Mouse (Mus musculus): ENCODE measurements at regions not wholly inside any gene's neighbourhood (a gene's known extent, or its start where the extent isn't known, plus 50 kb on each side); places are given as distances from the start of the nearest gene placed in this dataset.

GRCm38 (mm10) chr9:52323226-52323625 is 154.9 kb upstream of the Zc3h12c start:
- DNase-seq (ENCODE audit: low read depth, low spot score) = no peak

- DNase-seq (ENCODE audit: low read depth, low spot score) = no peak
These were observed 133.1 kb upstream of the Zc3h12c start for GRCm38 (mm10) chr9:52301521-52301920.

DNA sequence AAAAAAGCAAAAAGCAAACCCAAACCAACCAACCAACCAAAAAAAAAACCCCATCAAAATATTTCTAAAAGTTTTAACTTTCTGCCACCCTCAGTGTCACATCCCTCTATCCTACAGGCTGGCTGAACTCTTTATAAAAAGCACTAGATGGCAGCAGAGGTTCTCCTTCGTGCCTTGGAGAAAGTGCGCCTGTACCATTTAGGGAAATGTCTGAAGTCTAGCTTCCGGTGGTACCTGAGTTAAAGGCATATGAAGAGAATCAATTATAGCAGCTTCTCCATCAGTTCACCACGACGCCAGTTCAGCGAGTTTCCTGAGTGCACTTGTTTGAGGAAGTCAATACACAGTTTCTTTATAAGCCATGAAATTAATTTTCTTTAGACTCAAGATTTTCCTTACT is 130.0 kb upstream of the Zc3h12c start:
- DNase-seq (ENCODE audit: low read depth, low spot score) = peak; percentile 41

DNA sequence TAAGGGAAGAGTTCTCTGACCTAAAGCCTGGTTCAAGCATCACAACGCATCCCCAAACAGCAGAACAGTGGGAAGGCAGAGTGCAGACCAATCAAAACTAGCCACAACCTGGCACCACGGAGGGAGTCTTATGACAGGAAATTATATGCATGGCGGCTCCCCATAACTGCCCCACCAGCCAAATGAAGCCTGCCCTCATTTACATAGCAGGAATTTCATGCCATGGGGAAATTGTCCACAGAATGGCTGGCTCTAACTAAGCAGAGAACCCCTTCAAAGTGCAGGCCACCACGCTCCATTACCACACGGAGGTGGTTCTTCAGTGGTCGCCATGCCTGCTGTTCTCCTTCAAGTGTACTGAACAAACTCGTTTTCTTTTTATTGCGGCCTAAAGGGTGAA is 126.3 kb upstream of the Zc3h12c start:
- no peak for DNase-seq (ENCODE audit: low read depth, low spot score)

DNA sequence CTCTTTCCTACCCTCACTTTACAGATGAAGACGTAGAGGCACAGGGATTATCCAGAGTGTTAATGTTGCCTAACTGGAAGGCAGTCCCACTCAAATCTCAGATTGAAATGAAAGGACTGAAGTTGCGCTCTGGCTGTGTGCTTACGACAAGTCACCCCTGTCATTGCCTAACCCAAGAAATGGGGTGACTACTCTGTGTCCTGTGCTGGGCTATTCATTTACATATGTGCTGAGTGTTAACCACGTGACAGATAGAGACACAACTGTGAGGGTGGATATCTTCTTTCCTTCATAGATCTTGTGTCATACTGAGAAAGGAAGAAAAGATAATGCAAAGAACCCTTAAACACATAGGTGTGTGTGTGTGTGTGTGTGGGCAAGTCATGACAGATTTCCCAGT is 120.7 kb upstream of the Zc3h12c start:
- no peak for DNase-seq (ENCODE audit: low read depth, low spot score)

DNA sequence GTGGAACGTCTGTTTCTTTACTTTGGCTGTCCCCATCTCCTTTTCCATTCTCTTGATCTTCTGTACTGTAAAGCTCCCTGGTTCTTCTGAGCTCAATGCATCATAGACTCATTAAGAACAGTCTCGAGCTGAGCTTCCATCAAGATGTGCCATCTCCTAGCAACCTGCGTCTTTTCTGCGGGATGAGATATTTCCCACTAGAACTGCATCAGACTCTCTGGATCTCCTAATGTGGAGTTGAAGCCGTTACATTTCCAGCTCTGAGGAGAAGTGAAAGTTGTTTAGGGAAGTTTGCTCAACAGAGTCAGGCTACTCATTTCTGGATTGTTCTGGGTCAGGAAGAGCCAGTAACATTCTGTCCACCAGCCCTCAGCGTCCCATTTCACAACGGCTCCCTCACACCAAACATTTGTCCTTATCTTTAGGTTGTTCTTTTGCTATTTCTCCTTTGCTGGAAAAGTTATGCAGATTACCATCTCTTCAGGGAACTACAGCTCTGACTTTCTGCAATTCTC is 119.4 kb upstream of the Zc3h12c start:
- no peak for DNase-seq (ENCODE audit: low read depth, low spot score)

GRCm38 (mm10) chr9:52287246-52287651 is 118.9 kb upstream of the Zc3h12c start:
- peak; percentile 51 for DNase-seq (ENCODE audit: low read depth, low spot score)

DNA sequence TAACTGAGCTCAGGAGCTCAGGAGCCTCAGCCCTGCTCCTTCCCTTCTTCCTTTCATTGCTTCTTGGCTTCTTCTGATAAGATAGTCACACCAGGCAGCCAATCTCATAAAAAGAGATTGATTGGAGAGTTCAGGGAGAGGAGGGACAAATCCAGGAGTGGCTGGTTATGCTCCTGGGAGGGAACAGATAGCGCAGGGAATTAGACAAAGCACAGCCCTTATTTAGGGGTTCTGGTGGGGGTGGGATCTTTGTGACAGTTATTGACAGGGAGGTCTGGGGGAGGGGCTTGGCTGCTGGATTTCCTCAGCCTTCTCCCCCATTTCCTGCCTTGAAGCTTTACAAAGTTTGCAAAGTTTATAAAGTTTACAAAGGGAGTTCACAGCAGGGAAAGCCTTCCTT is 117.7 kb upstream of the Zc3h12c start:
- DNase-seq (ENCODE audit: low read depth, low spot score) = no peak

DNA sequence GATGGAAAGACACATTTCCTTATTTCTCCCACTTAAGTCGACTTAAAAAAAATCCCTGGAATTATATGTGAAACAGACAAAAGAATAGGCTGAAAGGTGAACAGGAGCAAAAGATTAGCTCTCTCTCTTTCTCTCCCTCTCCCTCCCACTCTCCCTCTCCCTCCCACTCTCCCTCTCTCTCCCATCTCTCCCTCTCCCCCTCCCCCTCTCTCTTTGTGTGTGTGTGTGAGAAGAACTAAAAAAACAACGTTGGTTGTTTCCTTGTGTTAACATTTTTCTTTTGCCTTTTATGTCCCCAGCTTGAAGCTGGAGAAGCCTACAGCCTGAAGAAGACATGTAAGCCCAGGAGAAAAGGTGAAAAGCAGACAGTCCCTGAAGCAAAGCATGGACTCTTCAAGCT is 115.2 kb upstream of the Zc3h12c start:
- no peak for DNase-seq (ENCODE audit: low read depth, low spot score)

GRCm38 (mm10) chr9:52280995-52281394 is 112.6 kb upstream of the Zc3h12c start:
- DNase-seq (ENCODE audit: low read depth, low spot score) = no peak

DNA sequence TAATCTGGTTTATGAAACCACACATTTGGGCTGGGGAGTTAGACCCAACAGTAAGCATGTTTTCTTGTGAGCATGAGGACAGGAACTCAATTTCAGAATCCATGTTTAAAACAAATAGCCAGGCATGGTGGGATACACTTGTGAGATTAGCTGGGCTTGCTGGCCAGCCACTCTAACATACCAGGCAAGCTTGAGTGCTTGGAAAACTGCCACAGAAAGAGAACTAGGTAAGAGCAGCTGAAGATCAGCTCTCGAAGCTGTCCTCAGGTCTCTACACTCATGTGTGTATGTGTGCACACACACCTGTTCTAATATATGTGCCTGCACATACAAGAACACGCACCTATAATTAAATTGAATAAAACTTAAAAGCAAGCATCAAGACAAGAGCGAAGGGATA is 112.2 kb upstream of the Zc3h12c start:
- no peak for DNase-seq (ENCODE audit: low read depth, low spot score)

GRCm38 (mm10) chr9:52278701-52279023 is 110.3 kb upstream of the Zc3h12c start:
- DNase-seq (ENCODE audit: low read depth, low spot score) = no peak

DNA sequence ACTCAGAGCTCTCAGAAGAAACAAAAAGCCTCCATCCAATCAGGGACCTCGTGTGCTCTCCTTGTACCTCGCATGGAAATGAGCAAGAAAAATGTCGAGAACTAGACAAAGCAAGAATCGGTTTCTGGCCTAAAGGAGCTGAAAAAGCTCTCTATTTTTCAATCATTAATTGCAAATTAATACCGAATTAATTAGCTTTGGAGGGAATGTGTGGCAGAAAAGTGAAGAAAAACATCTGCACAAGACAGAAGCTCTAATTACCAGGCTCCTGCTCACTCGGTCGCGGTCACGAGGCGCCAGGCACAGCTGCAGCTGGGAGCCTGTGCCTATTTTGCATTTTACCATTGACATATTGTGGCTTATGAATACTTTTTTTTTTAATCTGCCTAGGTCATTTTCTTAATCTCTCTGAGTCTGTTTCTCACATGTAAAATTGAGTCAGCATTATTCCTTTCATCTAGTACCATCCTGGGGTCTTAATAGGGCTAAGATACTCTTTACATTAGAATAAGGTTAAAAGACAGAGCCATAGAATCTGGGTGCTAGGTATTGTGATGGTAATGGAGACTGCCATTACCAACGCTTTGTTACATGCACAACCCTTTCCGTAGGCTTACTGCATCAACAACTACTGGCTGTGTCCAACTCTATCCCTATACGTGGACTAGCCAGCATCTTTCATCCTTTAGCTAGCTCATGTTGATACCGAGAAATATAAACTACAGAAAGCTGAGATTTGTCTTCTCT is 109.8 kb upstream of the Zc3h12c start:
- no peak for DNase-seq (ENCODE audit: low read depth, low spot score)

GRCm38 (mm10) chr9:52273994-52274393 is 105.6 kb upstream of the Zc3h12c start:
- DNase-seq (ENCODE audit: low read depth, low spot score) = no peak

DNA sequence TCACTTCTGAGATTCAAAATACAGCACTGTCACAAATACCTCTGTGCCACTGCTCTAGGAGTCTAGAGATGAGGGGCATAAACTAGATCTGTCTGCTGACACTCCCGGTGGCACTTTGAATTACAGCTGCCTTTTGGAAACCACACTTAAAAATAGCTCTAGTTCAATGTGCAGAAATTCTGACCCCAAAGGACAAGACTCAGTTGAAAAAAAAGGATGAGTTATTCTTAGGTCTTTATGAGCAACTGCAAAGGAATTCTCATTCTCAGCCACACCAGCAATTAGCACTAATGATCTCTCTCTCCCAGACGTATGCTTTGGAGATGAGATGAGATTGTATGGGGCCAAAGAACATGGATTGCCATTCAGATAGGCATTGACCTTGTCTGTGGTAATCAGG is 104.3 kb upstream of the Zc3h12c start:
- DNase-seq (ENCODE audit: low read depth, low spot score) = no peak

GRCm38 (mm10) chr9:52271345-52272116 is 103.2 kb upstream of the Zc3h12c start:
- DNase-seq (ENCODE audit: low read depth, low spot score) = no peak

- no peak for DNase-seq (ENCODE audit: low read depth, low spot score)
These were observed 93.2 kb upstream of the Zc3h12c start for GRCm38 (mm10) chr9:52261538-52261937.

DNA sequence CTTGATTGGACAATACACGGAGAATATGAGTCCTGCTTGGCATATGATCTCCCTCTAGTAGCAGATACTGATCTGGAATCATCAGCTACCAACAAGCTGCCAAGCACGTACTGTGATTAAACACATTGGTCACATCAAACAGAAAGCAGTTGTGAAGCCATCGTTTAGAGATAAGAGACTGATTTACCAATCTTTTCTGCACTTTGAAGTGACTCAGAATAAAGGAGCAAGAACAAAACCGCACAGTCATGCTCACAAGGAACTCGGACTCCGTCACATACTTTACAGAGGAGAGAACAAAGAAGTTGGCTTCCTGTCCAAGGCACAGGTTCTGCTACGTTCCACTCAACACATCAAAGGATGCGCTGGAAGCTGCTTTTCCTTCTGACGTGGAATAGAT is 91.1 kb upstream of the Zc3h12c start:
- DNase-seq (ENCODE audit: low read depth, low spot score) = no peak

- DNase-seq (ENCODE audit: low read depth, low spot score) = no peak
These were observed 87.3 kb upstream of the Zc3h12c start for GRCm38 (mm10) chr9:52255692-52256091.

DNA sequence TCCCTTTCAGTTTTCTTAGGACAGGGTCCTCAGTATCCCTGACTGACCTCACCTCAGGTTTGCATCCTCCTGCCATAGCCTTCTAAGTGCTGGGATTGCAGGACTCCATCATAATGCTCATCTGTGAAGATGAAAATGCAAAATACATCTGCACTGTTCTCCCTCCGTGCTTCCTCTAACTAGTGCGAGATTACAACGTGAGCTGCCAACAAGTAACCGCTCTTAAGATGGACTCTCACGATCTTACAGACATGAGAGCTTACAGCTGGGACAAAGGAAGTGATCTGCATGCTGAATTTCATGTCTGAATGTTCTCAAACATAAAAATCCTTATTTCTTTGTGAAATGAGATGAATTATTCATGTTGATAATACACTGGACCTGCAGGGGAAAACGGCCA is 86.1 kb upstream of the Zc3h12c start:
- DNase-seq (ENCODE audit: low read depth, low spot score) = no peak

GRCm38 (mm10) chr9:52251455-52251854 is 83.1 kb upstream of the Zc3h12c start:
- no peak for DNase-seq (ENCODE audit: low read depth, low spot score)

DNA sequence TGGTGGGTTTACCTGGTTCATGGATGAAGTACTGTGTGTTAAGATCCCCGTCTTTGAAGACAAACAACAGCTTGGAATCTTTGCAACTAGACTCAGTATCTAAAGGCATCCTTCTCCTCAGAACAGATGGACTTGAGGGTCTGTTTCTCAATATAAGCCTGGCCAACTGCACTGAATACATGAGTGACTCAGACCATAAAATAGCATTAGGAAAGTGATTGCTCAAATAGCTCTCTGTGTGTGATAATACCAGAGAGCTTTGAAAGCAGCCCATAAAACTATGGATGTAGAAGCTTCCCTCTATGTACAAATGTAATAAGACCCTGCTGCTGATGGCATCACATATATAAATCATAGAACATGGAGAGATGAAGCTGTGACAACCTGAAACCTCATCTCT is 78.3 kb upstream of the Zc3h12c start:
- no peak for DNase-seq (ENCODE audit: low read depth, low spot score)

GRCm38 (mm10) chr9:52244081-52244480 is 75.7 kb upstream of the Zc3h12c start:
- DNase-seq (ENCODE audit: low read depth, low spot score) = no peak

All from retina, postnatal 7 days (tissue).